Mouse (Mus musculus) lung, postnatal 0 days (tissue): Measurements from ENCODE around the gene Fadd. TPM values are rescaled to one million over a fixed set of nuclear protein-coding genes. Genes with fewer than 3 reads are reported as not detected.
A peak's percentile ranks its signal among the peaks of the same experiment; 100 is the strongest.

Experiments
- ATAC-seq: fragments of 200-750 bp; cut with Nextera tagmentation; 2 replicates; pipeline ENCODE4 v1.8.0; 2017; ENCODE audit warnings: moderate library complexity
- DNase-seq: peaks from one replicate; pipeline ENCODE4 v3.0.0-alpha.2; 2016; ENCODE audit warnings: low spot score
- H3K27ac ChIP-seq: fragments of 300-500 bp; sonication (generic); 2 replicates; pipeline ENCODE4 v1.5.1; 2014; ENCODE audit warnings: antibody characterized with exemption, mild to moderate bottlenecking, low read length, mixed read lengths
- H3K27me3 ChIP-seq: fragments of 300-500 bp; sonication (generic); replicated peaks from 2 replicates; pipeline ENCODE4 v1.6.1; 2014; ENCODE audit warnings: low read length, mixed read lengths; ENCODE audit not compliant: insufficient read depth
- H3K36me3 ChIP-seq: fragments of 300-500 bp; sonication (generic); 2 replicates; pipeline ENCODE4 v1.6.1; 2014; ENCODE audit warnings: low read length, mixed read lengths; ENCODE audit not compliant: insufficient read depth
- H3K4me1 ChIP-seq: fragments of 300-500 bp; sonication (generic); 2 replicates; pipeline ENCODE4 v1.6.1; 2014; ENCODE audit warnings: antibody characterized with exemption, low read depth, low read length, mixed read lengths; ENCODE audit not compliant: insufficient read depth
- H3K4me2 ChIP-seq: fragments of 300-500 bp; sonication (generic); replicated peaks from 2 replicates; pipeline ENCODE4 v1.6.1; 2014; ENCODE audit warnings: low read depth, mild to moderate bottlenecking, low read length, moderate library complexity, mixed read lengths
- H3K4me3 ChIP-seq: fragments of 300-500 bp; sonication (generic); 2 replicates; pipeline ENCODE4 v1.5.1; 2014; ENCODE audit warnings: low read depth, low read length
- H3K9ac ChIP-seq: fragments of 300-500 bp; sonication (generic); replicated peaks from 2 replicates; pipeline ENCODE4 v1.6.1; 2014; ENCODE audit warnings: low read depth, mild to moderate bottlenecking
- H3K9me3 ChIP-seq: fragments of 300-500 bp; sonication (generic); 2 replicates; pipeline ENCODE4 v1.6.1; 2016; ENCODE audit warnings: low read length, mixed read lengths
- CTCF ChIP-seq: IDR thresholded peaks from 2 replicates; pipeline ENCODE4 v1.5.1; 2016; ENCODE audit warnings: antibody characterized with exemption, mild to moderate bottlenecking
- EP300 ChIP-seq: IDR thresholded peaks from 2 replicates; pipeline ENCODE4 v1.6.1; 2016; ENCODE audit warnings: antibody characterized with exemption, mild to moderate bottlenecking, control low read depth
- WGBS: fragments of 180-500 bp; shearing (Covaris S2); extraction: QIAGEN DNeasy Blood & Tissue Kit; methylation state at CpG from one replicate; pipeline ENCODE4 v1.1.7; 2014; 5-methylcytosine and 5-hydroxymethylcytosine counted together
- polyA plus RNA-seq: library from polyadenylated mRNA; unstranded; fragments of >200 nt; fragmentation: Nextera tagmentation; extraction: Ambion mirVana; gene quantifications from 2 replicates; pipeline ENCODE4 v1.2.1, GENCODE M21; 2015

Gene Fadd
- polyA plus RNA-seq, 1 experiment from 2014 or later, result 7.4 TPM

GRCm38 (mm10) chr7:144620721-144621681, 38.7 kb upstream of the Fadd start:
- Histone ChIP-seq H3K9me3 (no peaks in the 10 kb centered on the region), H3K27ac (no peak overlapping the region), H3K36me3 (no peaks in the 10 kb centered on the region), H3K4me2 (no peak overlapping the region), H3K9ac (no peak overlapping the region), H3K4me1 (no peaks in the 10 kb centered on the region), H3K4me3 (no peak overlapping the region), H3K27me3 (no peaks in the 10 kb centered on the region)
- DNase-seq (peak; percentile 28), ATAC-seq (peak; percentile 28)
- TF ChIP-seq CTCF (no peak), EP300 (no peak)
- WGBS, result 53% methylated on average over 22 of the region's 22 CpGs

GRCm38 (mm10) chr7:144620315-144620714, 38.1 kb upstream of the Fadd start:
- TF ChIP-seq CTCF (no peak), EP300 (no peak)
- Histone ChIP-seq H3K9me3 (no peaks in the 10 kb centered on the region), H3K27me3 (no peaks in the 10 kb centered on the region), H3K4me3 (no peak overlapping the region), H3K4me1 (no peaks in the 10 kb centered on the region), H3K36me3 (no peaks in the 10 kb centered on the region), H3K9ac (no peak overlapping the region), H3K27ac (no peak overlapping the region), H3K4me2 (no peak overlapping the region)
- ATAC-seq (peak; percentile 74), DNase-seq (peak; percentile 66)

- 51% methylated on average over 6 of the region's 6 CpGs for WGBS
- Histone ChIP-seq H3K4me3 (no peak overlapping the region), H3K9ac (no peak overlapping the region), H3K27ac (0 out of 2 replicates have a peak overlapping the region, but pooled peaks have one; percentile 14), H3K4me1 (no peaks in the 10 kb centered on the region), H3K36me3 (no peaks in the 10 kb centered on the region), H3K4me2 (no peak overlapping the region), H3K9me3 (no peaks in the 10 kb centered on the region), H3K27me3 (no peaks in the 10 kb centered on the region)
- peak; percentile 75 for ATAC-seq
- no peak for TF ChIP-seq EP300
- no peak for TF ChIP-seq CTCF
- peak; percentile 77 for DNase-seq
These were observed 33.1 kb upstream of the Fadd start for GRCm38 (mm10) chr7:144615343-144615742.

- 48% methylated on average over 4 of the region's 4 CpGs for WGBS
- Histone ChIP-seq H3K9ac (no peak overlapping the region), H3K4me3 (no peak overlapping the region), H3K27me3 (no peaks in the 10 kb centered on the region), H3K4me1 (no peaks in the 10 kb centered on the region), H3K4me2 (no peak overlapping the region), H3K9me3 (no peaks in the 10 kb centered on the region), H3K36me3 (no peaks in the 10 kb centered on the region), H3K27ac (no peak overlapping the region)
- TF ChIP-seq CTCF (no peak), EP300 (no peak)
- DNase-seq (peak; percentile 32), ATAC-seq (peak; percentile 39)
These were observed 30.6 kb upstream of the Fadd start for GRCm38 (mm10) chr7:144612829-144613228.

- H3K27me3 ChIP-seq, result no peaks in the 10 kb centered on the region
- no peak overlapping the region for H3K9ac ChIP-seq
- DNase-seq (no peak), ATAC-seq (no peak; the same call in 1 of the 2 replicates)
- no peaks in the 10 kb centered on the region for H3K4me1 ChIP-seq
- WGBS, result 51% methylated on average over 4 of the region's 4 CpGs
- H3K4me3 ChIP-seq, result no peak overlapping the region
- H3K36me3 ChIP-seq, result no peaks in the 10 kb centered on the region
- TF ChIP-seq CTCF (no peak), EP300 (no peak)
- no peaks in the 10 kb centered on the region for H3K9me3 ChIP-seq
- no peak overlapping the region for H3K4me2 ChIP-seq
- H3K27ac ChIP-seq, result no peak overlapping the region
These were observed 30.1 kb upstream of the Fadd start for GRCm38 (mm10) chr7:144612351-144612750.

GRCm38 (mm10) chr7:144611595-144611994, 29.3 kb upstream of the Fadd start:
- DNase-seq (no peak), ATAC-seq (no peak)
- TF ChIP-seq CTCF (no peak), EP300 (no peak)
- no peak overlapping the region for H3K27ac ChIP-seq
- WGBS, result 90% methylated on average over 16 of the region's 16 CpGs
- H3K9ac ChIP-seq, result no peak overlapping the region
- H3K4me2 ChIP-seq, result no peak overlapping the region
- no peaks in the 10 kb centered on the region for H3K27me3 ChIP-seq
- no peaks in the 10 kb centered on the region for H3K36me3 ChIP-seq
- H3K4me3 ChIP-seq, result no peak overlapping the region
- H3K4me1 ChIP-seq, result no peaks in the 10 kb centered on the region
- no peaks in the 10 kb centered on the region for H3K9me3 ChIP-seq
